Mouse (Mus musculus): Measurements from ENCODE around the gene Slc9a9.
"Not testable (repeated sequence)": the region's sequence is repeated elsewhere in the genome, so short reads cannot be mapped to it uniquely, and the experiment has no call there.

Gene Slc9a9

GRCm38 (mm10) chr9:94669791-94670577 is at the start of gene Slc9a9:
Gene Slc9a9, plus strand, starts transcription at chr9:94669909.
- DNase-seq (ENCODE audit: low spot score): no peak

GRCm38 (mm10) chr9:94620342-94620741 is 49.4 kb upstream of the Slc9a9 start:
- DNase-seq (ENCODE audit: low spot score): no peak

DNA sequence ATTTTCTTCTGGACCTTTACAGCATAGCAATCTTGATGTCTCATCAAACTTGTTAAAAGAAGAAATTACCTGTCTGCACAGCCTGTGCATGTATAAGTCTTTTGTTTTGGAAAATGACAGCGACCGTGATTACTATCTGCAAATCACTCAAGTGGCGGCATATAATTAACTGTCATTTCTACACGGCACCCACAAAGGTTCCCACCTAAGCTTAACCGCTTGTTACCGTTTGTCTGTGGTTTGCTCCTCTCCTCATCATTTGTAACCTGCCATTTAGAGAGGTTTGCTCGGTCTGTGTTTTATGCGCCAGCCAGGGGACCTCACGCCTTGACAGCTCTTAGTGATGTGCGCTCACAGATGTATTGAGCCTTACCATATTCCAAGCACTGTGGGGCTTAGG is 48.9 kb upstream of the Slc9a9 start:
- no peak for DNase-seq (ENCODE audit: low spot score)

DNA sequence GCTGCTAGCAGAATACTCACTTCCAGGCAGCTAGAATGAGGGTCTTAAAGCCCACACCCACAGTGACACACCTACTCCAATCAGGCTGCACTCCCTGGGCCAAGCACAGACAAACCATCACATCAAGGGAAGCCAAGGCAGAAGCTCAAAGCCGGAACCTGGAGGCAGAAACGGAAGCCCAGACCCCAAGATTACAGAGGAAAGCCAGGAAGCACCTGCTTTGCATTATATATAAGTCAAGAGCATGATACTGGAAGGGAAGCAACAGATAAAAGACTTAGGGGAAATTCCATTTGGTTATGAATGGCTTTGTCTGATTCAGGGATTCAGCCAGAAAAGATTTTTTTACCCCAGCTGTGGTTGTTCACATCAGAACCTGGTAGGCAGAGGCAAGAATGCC is 47.8 kb upstream of the Slc9a9 start:
- DNase-seq (ENCODE audit: low spot score): no peak

- DNase-seq (ENCODE audit: low spot score): no peak
These were observed 43.0 kb upstream of the Slc9a9 start for GRCm38 (mm10) chr9:94626737-94627136.

DNA sequence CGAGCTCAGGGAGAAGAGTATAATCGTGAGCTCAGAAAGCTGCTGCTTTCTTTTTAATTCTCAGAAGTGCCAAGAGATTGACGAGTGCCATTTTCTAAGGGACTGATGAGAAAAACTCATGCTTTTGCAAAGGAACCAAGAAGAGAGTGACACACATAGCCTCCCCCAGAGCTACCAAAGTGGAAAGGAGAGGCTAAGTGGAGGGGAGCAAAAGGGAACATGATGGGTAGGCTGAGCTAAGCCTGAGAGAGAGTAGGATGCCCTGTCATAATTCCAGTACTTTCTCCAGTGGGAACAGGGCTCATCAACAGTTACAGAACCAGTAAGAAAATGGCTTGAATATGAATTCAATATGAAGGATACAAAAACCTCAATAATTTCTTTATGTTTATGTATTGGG is 40.8 kb upstream of the Slc9a9 start:
- DNase-seq (ENCODE audit: low spot score): no peak

GRCm38 (mm10) chr9:94634275-94634674 is 35.4 kb upstream of the Slc9a9 start:
- DNase-seq (ENCODE audit: low spot score): not testable (repeated sequence)

DNA sequence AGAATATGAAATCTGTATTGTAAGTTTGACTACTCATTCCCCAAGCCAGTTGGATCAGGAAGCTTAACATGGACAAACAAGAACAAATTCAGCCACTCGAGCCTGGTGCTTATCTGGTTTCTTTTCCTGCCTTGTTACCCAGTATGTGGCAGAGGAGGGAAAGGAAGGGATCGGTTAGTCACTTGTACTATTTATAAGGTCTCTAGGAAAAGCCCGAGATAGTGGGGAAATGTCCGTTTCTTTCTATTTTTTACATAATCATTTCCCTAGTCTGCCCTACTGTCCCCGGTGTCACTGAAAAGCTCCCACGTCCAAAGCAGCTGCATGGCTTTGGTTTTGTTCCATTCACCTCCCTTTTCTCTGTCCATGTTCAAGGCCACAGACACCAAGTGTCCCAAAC is 24.1 kb upstream of the Slc9a9 start:
- DNase-seq (ENCODE audit: low spot score): no peak

DNA sequence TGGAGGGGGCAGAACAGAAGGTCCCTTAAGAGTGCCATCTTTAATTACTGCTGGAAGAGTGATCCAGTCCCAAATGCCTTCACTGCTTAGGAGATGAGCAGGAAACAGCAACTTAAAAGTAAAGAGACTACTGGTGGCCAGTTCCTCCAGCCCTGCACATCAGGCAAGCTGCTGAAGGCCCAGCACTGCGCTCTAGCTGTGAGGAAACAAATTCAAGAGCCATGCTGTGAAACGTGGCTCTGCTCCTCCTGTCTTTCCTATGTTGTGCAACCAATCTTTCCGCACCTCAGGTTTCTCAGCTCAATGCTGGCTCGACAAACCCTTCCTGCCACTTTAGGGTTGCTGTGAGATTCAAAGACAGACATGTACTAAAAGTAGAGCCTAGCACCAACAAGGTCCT is 22.3 kb upstream of the Slc9a9 start:
- DNase-seq (ENCODE audit: low spot score): no peak

GRCm38 (mm10) chr9:94649991-94650390 is 19.7 kb upstream of the Slc9a9 start:
- DNase-seq (ENCODE audit: low spot score): no peak

GRCm38 (mm10) chr9:94653198-94653597 is 16.5 kb upstream of the Slc9a9 start:
- no peak for DNase-seq (ENCODE audit: low spot score)

DNA sequence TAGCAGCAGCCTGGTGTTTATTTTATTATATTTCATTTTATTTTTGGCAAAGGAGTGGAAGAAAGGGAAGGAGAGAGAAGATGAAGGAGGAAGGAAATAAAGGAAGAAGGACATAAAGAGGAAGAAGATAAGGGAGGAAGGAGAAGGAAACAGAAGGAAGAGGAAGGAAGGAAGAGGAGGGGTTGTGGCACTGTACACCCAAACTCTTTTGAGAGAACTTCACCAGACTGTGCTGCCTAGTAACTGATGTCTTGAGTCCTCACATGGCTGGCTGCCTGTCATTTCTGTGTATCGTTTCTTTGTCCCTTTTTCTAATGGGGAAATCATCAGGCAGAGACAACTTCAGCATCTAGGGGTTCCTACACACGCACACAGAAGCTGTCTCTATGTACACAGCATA is 15.9 kb upstream of the Slc9a9 start:
- no peak for DNase-seq (ENCODE audit: low spot score)

DNA sequence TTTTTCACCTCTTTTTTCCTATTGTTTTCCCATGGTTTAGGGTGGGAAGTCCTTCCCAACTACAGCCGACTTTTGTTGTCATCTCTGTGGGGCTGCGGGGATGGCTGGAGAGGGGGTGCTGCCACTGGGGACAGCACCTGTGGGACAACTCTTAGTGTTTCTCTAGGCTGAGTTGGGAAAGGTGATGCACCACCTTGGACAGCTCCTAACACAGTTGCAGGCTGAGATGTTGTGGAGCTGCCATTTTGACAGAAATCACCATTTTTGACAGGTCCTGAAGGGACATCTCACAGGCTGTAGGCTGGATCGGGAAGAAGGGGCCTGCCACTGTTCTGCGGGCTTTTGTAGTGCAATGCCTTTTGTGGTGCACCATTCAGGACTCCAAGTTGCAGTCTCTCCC is 13.4 kb upstream of the Slc9a9 start:
- no peak for DNase-seq (ENCODE audit: low spot score)

DNA sequence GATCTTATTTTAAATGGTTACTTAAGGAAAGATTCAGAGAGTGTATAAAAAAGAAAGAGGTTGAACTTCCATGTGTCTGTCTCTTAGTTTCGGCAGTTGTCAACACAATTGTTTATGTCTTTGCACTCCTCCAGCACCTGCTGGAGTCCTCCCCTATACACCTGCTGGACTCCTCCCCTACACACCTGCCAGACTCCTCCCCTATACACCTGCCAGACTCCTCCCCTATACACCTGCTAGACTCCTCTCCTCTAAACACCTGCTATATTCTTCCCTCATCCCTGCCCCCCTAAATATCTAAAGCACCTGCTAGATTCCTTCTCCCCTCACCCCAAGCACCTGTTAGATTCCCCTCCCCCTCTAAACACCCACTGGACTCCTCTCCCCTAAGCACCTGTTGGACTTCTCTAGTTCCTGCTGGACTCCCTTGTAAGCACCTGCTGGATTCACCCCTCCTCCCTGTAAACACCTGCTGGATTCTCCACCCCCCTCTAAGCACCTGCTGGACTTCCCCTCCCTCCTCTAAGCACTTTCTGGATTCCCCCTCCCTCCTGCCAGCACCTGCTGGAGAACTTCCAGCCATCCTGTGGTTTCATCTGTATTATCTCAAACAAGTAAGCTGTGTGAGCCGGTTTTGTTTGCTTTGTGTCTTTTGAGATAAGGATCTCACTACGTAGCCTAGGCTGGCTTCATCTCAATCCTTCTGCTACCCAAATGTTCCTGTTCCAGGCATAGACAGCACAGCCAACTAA is 10.1 kb upstream of the Slc9a9 start:
- DNase-seq (ENCODE audit: low spot score): no peak

DNA sequence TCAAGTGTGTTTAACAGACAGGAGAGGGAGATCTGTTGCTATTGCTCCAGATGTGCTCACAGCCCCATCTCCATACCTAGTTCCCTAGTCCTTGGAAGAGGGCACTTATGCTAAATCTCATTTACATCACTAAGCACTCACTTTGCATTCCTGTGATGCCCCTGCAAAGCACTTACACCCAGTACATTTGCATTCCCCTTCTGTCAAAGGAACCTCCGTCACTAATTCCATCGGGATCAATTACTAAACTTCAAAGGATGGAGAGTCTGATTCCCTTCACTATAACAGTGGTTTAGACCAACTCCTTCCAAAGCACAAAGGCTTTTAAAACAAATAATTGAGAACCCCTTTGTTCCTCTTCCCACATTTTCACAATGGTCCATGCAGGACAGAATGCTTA is 7.9 kb upstream of the Slc9a9 start:
- DNase-seq (ENCODE audit: low spot score): no peak

- DNase-seq (ENCODE audit: low spot score): no peak
These were observed 4.5 kb upstream of the Slc9a9 start for GRCm38 (mm10) chr9:94665248-94665647.

DNA sequence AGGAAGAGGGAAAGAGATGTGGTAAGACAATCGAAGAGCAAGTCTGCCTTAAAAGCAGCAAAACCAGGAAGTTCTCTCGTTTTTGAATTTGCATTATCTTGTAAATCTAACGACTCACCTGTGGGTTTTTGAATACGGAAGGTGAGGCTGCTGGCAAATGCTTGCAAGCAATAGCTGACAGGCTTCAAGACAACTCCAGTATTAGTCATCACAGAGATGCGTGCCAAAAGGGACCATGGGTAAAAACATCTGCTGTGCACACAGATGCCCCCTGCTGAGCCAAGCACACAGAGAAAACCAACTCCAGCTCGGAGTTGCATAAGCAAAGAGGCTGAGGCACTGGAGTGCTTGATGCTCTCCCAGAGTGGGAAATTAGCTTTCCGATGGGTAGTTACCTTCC is 1.1 kb upstream of the Slc9a9 start:
- DNase-seq (ENCODE audit: low spot score): no peak

- no peak for DNase-seq (ENCODE audit: low spot score)
These were observed 995 bp downstream of the Slc9a9 start for GRCm38 (mm10) chr9:94670704-94671103.

GRCm38 (mm10) chr9:94674704-94675103 is 5.0 kb downstream of the Slc9a9 start:
- DNase-seq (ENCODE audit: low spot score): no peak

DNA sequence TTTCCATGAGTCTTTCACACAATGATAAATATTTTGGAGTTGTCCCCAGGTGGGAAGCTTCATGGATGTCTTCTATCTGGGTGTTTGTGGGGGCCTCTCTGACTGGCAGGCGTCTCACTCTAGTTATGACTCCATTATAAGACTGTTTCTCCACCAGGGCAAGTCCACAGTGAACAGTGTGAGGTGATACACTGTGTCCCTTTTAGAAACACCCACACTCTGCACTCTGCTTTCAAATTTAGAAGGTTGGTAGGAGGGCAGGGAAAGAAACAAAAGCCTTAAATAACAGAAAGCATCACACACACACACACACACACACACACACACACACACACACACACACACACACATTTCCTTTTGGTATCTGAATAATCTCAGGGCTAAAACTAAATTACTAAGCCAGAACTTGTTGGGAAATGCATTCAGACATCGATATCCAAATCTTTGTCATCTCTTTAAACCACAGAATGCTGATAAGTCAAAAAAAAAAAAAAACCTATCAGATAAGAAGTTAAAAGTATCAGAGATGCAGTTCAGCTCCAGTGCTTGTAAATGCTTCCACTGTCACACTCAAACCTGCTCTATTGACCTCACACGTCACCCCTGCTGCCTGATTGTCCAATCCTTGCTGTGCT is 8.4 kb downstream of the Slc9a9 start:
- DNase-seq (ENCODE audit: low spot score): no peak

DNA sequence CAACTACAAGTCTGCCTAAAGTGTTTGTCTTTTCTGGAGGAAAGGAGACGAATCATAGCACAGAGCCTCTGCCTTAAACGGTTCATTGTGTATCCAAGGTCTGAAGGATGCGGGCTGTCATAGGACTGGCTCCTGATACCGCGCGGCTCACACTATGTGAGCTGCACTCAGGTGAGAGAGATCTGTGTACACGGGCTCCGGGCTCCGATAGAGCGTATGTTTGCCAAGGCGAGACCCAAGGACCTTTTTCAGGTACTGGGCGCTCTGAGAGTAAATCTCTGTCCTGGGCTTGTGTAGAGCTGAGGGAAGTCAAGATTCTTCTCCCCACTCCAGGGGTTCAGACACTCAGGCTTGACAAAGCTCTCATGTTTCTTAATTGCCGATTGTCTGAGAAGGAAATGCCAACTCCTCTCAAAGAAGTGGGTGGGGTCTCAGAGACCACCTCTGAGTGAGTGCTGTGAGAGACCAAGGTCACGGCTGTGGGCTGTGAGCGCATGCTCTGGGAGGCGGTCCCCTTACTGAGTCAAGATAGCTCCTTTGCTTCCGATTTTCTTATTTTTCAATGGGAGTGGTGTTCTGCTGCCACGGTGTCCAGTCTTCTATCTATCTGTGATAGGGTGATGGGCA is 10.9 kb downstream of the Slc9a9 start:
- no peak for DNase-seq (ENCODE audit: low spot score)

GRCm38 (mm10) chr9:94681095-94681487 is 11.4 kb downstream of the Slc9a9 start:
- peak; percentile 75 for DNase-seq (ENCODE audit: low spot score)

GRCm38 (mm10) chr9:94682260-94682659 is 12.6 kb downstream of the Slc9a9 start:
- DNase-seq (ENCODE audit: low spot score): no peak

Measured in testis, postnatal 10 days (tissue).